Mouse (Mus musculus) brain, embryonic 14.5 days (tissue): ENCODE data around the gene Olfr524.

ENCODE experiments used
- CTCF ChIP-seq: fragments of 200-500 bp; IDR thresholded peaks from 2 replicates; pipeline ENCODE4 v1.5.1; 2012; ENCODE audit warnings: inconsistent platforms, mild to moderate bottlenecking, moderate library complexity, borderline replicate concordance; ENCODE audit not compliant: insufficient read depth, insufficient read length; ENCODE audit errors: extremely low read depth
- POLR2A ChIP-seq: fragments of 200-500 bp; IDR thresholded peaks from 2 replicates; pipeline ENCODE4 v1.6.1; 2012; ENCODE audit warnings: mild to moderate bottlenecking, inconsistent platforms, borderline replicate concordance; ENCODE audit not compliant: poor library complexity, insufficient read depth, insufficient read length, severe bottlenecking; ENCODE audit errors: extremely low read depth

DNA sequence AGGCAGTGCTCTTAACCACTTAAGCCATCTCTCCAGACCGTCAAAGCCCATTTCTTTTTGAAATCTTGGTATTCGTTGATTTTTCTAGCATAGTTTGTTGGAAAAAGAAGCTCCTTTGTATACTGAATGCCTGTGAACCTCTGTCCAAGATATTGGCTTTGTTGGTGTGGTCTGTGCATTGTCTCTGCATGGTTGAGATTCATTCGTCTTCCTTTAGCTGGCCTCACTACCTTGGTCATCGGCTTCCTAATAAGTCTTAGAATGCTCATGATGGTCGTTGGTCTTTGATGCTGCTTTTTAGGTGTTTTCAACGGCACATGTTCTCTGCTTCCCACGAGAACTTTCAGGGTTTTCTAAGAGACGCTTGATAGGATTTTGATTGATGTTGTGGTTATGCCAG is 9.8 kb downstream of the Olfr524 start:
- TF ChIP-seq CTCF (no peak), POLR2A (no peak)
